18 mouse cellular contexts compared by ENCODE assay signal in genomic region chr16:34844783-34845182, GRCm38 (mm10).
"Had no signal": no experiment of that assay in that cellular context is flagged by ENCODE, and none has a peak within 500 bp of the region (broad histone marks: within the 10 kb centered on the region; RNA-seq: fewer than 3 reads in every experiment).

No protein-coding gene starts in this region.

- H3K36me3 ChIP-seq: midbrain, embryonic 15.5 days; neural tube, embryonic 13.5 days; neural tube, embryonic 15.5 days had no signal

- H3K9ac ChIP-seq: liver, embryonic 14.5 days; lung, embryonic 14.5 days; midbrain, embryonic 15.5 days; neural tube, embryonic 13.5 days; neural tube, embryonic 15.5 days had no signal

- H3K27ac ChIP-seq: liver, embryonic 14.5 days; midbrain, embryonic 15.5 days; neural tube, embryonic 13.5 days; neural tube, embryonic 15.5 days had no signal

- H3K4me1 ChIP-seq: neural tube, embryonic 15.5 days had no signal

- H3K9me3 ChIP-seq: midbrain, embryonic 15.5 days had no signal

- ATAC-seq: midbrain, embryonic 15.5 days had no signal

- H3K4me2 ChIP-seq: lung, embryonic 14.5 days; midbrain, embryonic 11.5 days; midbrain, embryonic 15.5 days; neural tube, embryonic 13.5 days; neural tube, embryonic 15.5 days had no signal

- DNase-seq: lung, adult 18-20 months; lung, embryonic 14.5 days; lung, postnatal 10 days; lung, postnatal 4 days; retina, postnatal 1 day; right cerebral cortex, adult 18-20 months; right cerebral cortex, postnatal 25 days; right cerebral cortex, postnatal 4 days; spleen, adult 18-20 months; thymus, adult 18-20 months; thymus, postnatal 14 days; thymus, postnatal 4 days had no signal

- H3K27me3 ChIP-seq: midbrain, embryonic 15.5 days; neural tube, embryonic 13.5 days; neural tube, embryonic 15.5 days had no signal

- H3K4me3 ChIP-seq: midbrain, embryonic 15.5 days; myocyte; neural tube, embryonic 13.5 days; neural tube, embryonic 15.5 days had no signal
